Mouse (Mus musculus) CH12.LX (cell line): ENCODE measurements around the gene Mrpl20. TPM values are rescaled to one million over a fixed set of nuclear protein-coding genes. Genes with fewer than 3 reads are reported as not detected.

Experiments used
- DNase-seq: peaks from one replicate; pipeline ENCODE4 v3.0.0-alpha.2; 2013; ENCODE audit errors: extremely low read depth
- H3K27ac ChIP-seq: 2 replicates; pipeline ENCODE4 v1.5.1; 2012; ENCODE audit warnings: low read depth, mild to moderate bottlenecking, control low read depth, moderate library complexity; ENCODE audit not compliant: insufficient read depth
- H3K27me3 ChIP-seq: replicated peaks from 2 replicates; pipeline ENCODE3; 2012; ENCODE audit warnings: inconsistent platforms
- H3K36me3 ChIP-seq, 2 experiments: replicated peaks in 1 of 2; 2 replicates each; pipeline versions ENCODE3 to v1.6.1; 2012; ENCODE audit warnings: inconsistent platforms in 1 of 2, low read length in 1 of 2, mild to moderate bottlenecking in 1 of 2, mixed read lengths in 1 of 2, moderate library complexity in 1 of 2; ENCODE audit not compliant: control insufficient read depth in 1 of 2, insufficient read depth in 1 of 2
- H3K4me1 ChIP-seq, 2 experiments: 2 replicates each; pipeline ENCODE4 v1.6.1; 2012; ENCODE audit warnings: inconsistent platforms in 1 of 2, moderate library complexity in 1 of 2; ENCODE audit not compliant: insufficient read depth in 2 of 2, control insufficient read depth in 1 of 2
- H3K4me2 ChIP-seq: 2 replicates; pipeline ENCODE4 v1.6.1; 2012; ENCODE audit warnings: low read depth, mild to moderate bottlenecking, control low read depth; ENCODE audit not compliant: poor library complexity, insufficient read depth, severe bottlenecking
- H3K4me3 ChIP-seq, 3 experiments: fragments of 150-350 bp in 1 of 3; sonication (generic) in 1 of 3; replicated peaks in 1 of 3; 2 replicates each; pipeline versions ENCODE3 to v1.5.1; 2011 to 2012; ENCODE audit warnings: low read depth in 2 of 3, low read length in 2 of 3, mild to moderate bottlenecking in 2 of 3, moderate library complexity in 2 of 3, control low read depth in 1 of 3, improper control_type of control experiment in 1 of 3, inconsistent platforms in 1 of 3, mixed read lengths in 1 of 3; ENCODE audit not compliant: poor library complexity in 1 of 3
- H3K79me2 ChIP-seq: replicated peaks from 2 replicates; pipeline ENCODE4 v1.6.1; 2012; ENCODE audit warnings: mild to moderate bottlenecking, moderate library complexity; ENCODE audit not compliant: control insufficient read depth, poor library complexity, insufficient read depth, severe bottlenecking; ENCODE audit errors: extremely low read depth
- H3K9ac ChIP-seq: 2 replicates; pipeline ENCODE4 v1.6.1; 2012; ENCODE audit warnings: low read depth, mild to moderate bottlenecking, control low read depth, moderate library complexity; ENCODE audit not compliant: insufficient read depth
- H3K9me3 ChIP-seq: replicated peaks from 2 replicates; pipeline ENCODE3; 2012; ENCODE audit warnings: low read length, inconsistent platforms, mixed read lengths
- CHD2 ChIP-seq: IDR thresholded peaks from 2 replicates; pipeline ENCODE4 v1.6.1; 2011; ENCODE audit warnings: low read length, improper control_type of control experiment
- ELF1 ChIP-seq: IDR thresholded peaks from 2 replicates; pipeline ENCODE4 v1.6.1; 2014; ENCODE audit warnings: low read depth, mild to moderate bottlenecking, inconsistent platforms, low read length, improper control_type of control experiment
- EP300 ChIP-seq: IDR thresholded peaks from 2 replicates; pipeline ENCODE4 v1.6.1; 2011; ENCODE audit warnings: low read length, improper control_type of control experiment
- ETS1 ChIP-seq: conservative IDR thresholded peaks from 2 replicates; pipeline ENCODE4 v1.6.1; 2012; ENCODE audit warnings: low read depth, mild to moderate bottlenecking, inconsistent platforms, low read length, improper control_type of control experiment, moderate library complexity
- HCFC1 ChIP-seq: IDR thresholded peaks from 2 replicates; pipeline ENCODE4 v1.6.1; 2012; ENCODE audit warnings: low read depth, mild to moderate bottlenecking, inconsistent platforms, low read length, improper control_type of control experiment
- JUND ChIP-seq: conservative IDR thresholded peaks from 2 replicates; pipeline ENCODE4 v1.6.1; 2011; ENCODE audit warnings: low read depth, low read length, improper control_type of control experiment
- KAT2A ChIP-seq: IDR thresholded peaks from 2 replicates; pipeline ENCODE4 v1.6.1; 2012; ENCODE audit warnings: low read length, improper control_type of control experiment, inconsistent platforms; ENCODE audit not compliant: insufficient replicate concordance
- MAFK ChIP-seq: IDR thresholded peaks from 2 replicates; pipeline ENCODE4 v1.6.1; 2011; ENCODE audit warnings: low read length, improper control_type of control experiment; ENCODE audit not compliant: insufficient replicate concordance
- MAZ ChIP-seq: IDR thresholded peaks from 2 replicates; pipeline ENCODE4 v1.6.1; 2012; ENCODE audit warnings: low read depth, mild to moderate bottlenecking, inconsistent platforms, low read length, improper control_type of control experiment, moderate library complexity
- MXI1 ChIP-seq: IDR thresholded peaks from 2 replicates; pipeline ENCODE4 v1.6.1; 2011; ENCODE audit warnings: mild to moderate bottlenecking, low read depth, low read length, improper control_type of control experiment
- MYC ChIP-seq: IDR thresholded peaks from 2 replicates; pipeline ENCODE4 v1.6.1; 2011; ENCODE audit warnings: low read depth, mild to moderate bottlenecking, improper control_type of control experiment, low read length
- NELFE ChIP-seq: IDR thresholded peaks from 2 replicates; pipeline ENCODE4 v1.6.1; 2011; ENCODE audit warnings: low read depth, low read length, improper control_type of control experiment
- PAX5 ChIP-seq: IDR thresholded peaks from 2 replicates; pipeline ENCODE4 v1.6.1; 2012; ENCODE audit warnings: low read length, inconsistent platforms, mixed read lengths
- SIN3A ChIP-seq: IDR thresholded peaks from 2 replicates; pipeline ENCODE4 v1.6.1; 2012; ENCODE audit warnings: low read length, improper control_type of control experiment, inconsistent platforms
- SMC3 ChIP-seq: IDR thresholded peaks from 2 replicates; pipeline ENCODE4 v1.6.1; 2011; ENCODE audit warnings: low read depth, low read length, improper control_type of control experiment
- UBTF ChIP-seq: IDR thresholded peaks from 2 replicates; pipeline ENCODE4 v1.6.1; 2012; ENCODE audit warnings: low read depth, mild to moderate bottlenecking, inconsistent platforms, low read length, improper control_type of control experiment, moderate library complexity
- USF2 ChIP-seq: conservative IDR thresholded peaks from 2 replicates; pipeline ENCODE4 v1.6.1; 2011; ENCODE audit warnings: low read depth, low read length, improper control_type of control experiment
- ZC3H11A ChIP-seq: IDR thresholded peaks from 2 replicates; pipeline ENCODE4 v1.6.1; 2012; ENCODE audit warnings: low read depth, mild to moderate bottlenecking, inconsistent platforms, low read length, improper control_type of control experiment
- ZMIZ1 ChIP-seq: IDR thresholded peaks from 2 replicates; pipeline ENCODE4 v1.6.1; 2012; ENCODE audit warnings: low read depth, mild to moderate bottlenecking, inconsistent platforms, low read length, improper control_type of control experiment
- dilution Hi-C: fragments of 300-500 bp; cut with MboI; formaldehyde crosslinking; loops from 2 replicates; pipeline ENCODE4 v1.14.3; 2020; ENCODE audit warnings: low sequenced_read_pairs; ENCODE audit not compliant: extremely low pct_unique_long_range_greater_than_20kb, extremely low pct_ligation_motif_present
- in situ Hi-C: fragments of 300-500 bp; cut with MboI; formaldehyde crosslinking; loops from 3 replicates; pipeline ENCODE4 v1.14.3; 2019; ENCODE audit warnings: low sequenced_read_pairs, low pct_ligation_motif_present, low pct_unique_long_range_greater_than_20kb, mixed read lengths
- polyA plus RNA-seq: library from polyadenylated mRNA; unstranded; fragments of >175 nt; gene quantifications from 2 replicates; pipeline ENCODE4 v1.2.1, GENCODE M21; 2012; ENCODE audit warnings: low read depth; ENCODE audit not compliant: insufficient read length
- total RNA-seq, 2 experiments: library from RNA; depleted of rRNA; stranded (reverse); fragments of 300-350 nt in 1 of 2; fragments of >200 nt in 1 of 2; gene quantifications; 2 replicates each; pipeline ENCODE4 v1.2.3; 2012 to 2014

The Mrpl20 gene
- total and polyA plus RNA-seq, 3 experiments, result 146 to 230 (median 193) TPM

DNA sequence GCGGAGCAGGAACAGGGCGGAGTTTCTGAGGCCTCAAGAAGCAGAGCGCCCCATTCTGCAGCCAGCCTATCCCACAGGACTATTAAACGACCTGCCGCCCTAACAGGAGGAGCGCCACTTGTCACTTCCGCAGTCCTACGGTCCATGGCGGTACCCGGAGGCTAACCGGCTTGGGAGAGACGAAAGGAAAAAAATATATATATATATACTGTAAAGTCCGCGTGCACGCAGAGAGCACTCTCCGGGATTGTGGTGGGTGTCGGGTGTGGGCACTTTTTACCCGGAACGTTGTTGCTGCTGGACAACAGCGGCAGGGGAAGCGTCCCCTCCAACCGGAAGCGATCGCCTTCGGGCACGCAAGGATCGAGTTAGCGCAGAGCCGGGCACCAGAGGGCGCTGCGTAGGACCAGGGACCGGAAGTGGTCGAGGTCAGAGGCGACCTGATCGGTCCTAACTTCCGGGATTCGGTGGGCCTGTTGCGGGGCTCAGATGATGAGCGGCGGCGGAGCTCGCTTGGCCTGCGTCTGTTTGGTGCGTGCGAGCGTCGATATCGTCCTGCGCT, 28.6 kb downstream of the Mrpl20 start, which contains the start of gene Aurkaip1 (continued):
- TF ChIP-seq ELF1 (peak; percentile 96), SMC3 (peak; percentile 66), CHD2 (peak; percentile 81), PAX5 (no peak), MXI1 (peak; percentile 88), HCFC1 (peak; percentile 95), UBTF (no peak), JUND (no peak), MAFK (no peak), MYC (peak; percentile 70), ZC3H11A (no peak), KAT2A (peak; percentile 89; the same call in 1 of the 2 replicates), ETS1 (peak; percentile 23; the same call in 1 of the 2 replicates), NELFE (peak; percentile 87; the same call in 1 of the 2 replicates)
- TF ChIP-seq, all 38 proteins: peak for 26

DNA sequence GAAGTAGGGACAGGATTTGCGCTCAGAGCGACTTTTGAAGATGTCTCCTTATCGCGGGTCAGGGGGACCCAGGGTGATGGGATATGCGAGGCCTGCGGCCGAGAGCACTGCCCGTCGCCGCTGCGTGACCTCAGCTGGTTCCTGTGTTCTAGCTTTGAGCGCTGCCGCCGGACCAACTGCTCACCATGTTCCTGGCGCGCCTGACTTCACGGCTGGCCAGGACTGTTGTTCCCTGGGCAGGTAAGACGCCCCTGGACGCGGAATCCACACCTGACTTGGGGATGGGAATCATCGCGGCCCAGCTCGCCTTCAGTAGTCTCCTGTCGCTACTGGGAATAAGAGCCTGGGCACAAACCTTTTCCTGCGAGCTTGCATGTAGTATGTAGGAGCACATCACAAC, 29.2 kb downstream of the Mrpl20 start:
- Histone ChIP-seq H3K79me2 (peaks cover 20% of the 10 kb centered on the region), H3K4me3 (peak overlapping the region; percentile 80 to 90 (median 88)), H3K27ac (peak overlapping the region; percentile 48), H3K27me3 (no peaks in the 10 kb centered on the region), H3K9me3 (no peaks in the 10 kb centered on the region), H3K9ac (peak overlapping the region; percentile 83), H3K4me2 (peak overlapping the region; percentile 52; the same call in 1 of the 2 replicates), H3K4me1 (peaks cover 7 to 29% of the 10 kb centered on the region in 2 experiments), H3K36me3 (peaks cover 9 to 50% of the 10 kb centered on the region in 2 experiments)
- dilution Hi-C loops, result no loop called here
- in situ Hi-C loops, result loop anchor here (10.0 kb wide), 1 partner anchor 113 kb away; the partner anchor contains the start of gene Ube2j2
- TF ChIP-seq CHD2 (no peak), ETS1 (no peak), EP300 (no peak), MAZ (no peak), ZMIZ1 (no peak), MYC (no peak), MAFK (no peak), USF2 (no peak), SIN3A (no peak)
- DNase-seq, result no peak
